Mouse (Mus musculus) heart, postnatal 14 days (tissue): ENCODE data around the gene Plcd3. TPM values are rescaled to one million over a fixed set of nuclear protein-coding genes. Genes with fewer than 3 reads are reported as not detected.

ENCODE experiments used
- DNase-seq, 2 experiments: peaks; one replicate each; pipeline ENCODE4 v3.0.0; 2021 to 2022
- intact Hi-C: fragments of 180-260 bp; cut with DNase I; formaldehyde crosslinking; loops from one replicate; pipeline ENCODE4 v1.15.1; 2025
- total RNA-seq, 2 experiments: library from RNA; stranded (reverse); gene quantifications; 2 replicates each; pipeline ENCODE4 v1.2.3; 2021

Gene Plcd3
- total RNA-seq, 2 experiments from 2014 or later, result 19.4 to 20.9 TPM

- intact Hi-C loops, result no loop called here
- no peak for DNase-seq
These were observed 18.2 kb upstream of the Plcd3 start for GRCm38 (mm10) chr11:103119609-103120008.

GRCm38 (mm10) chr11:103118866-103119265 is 17.4 kb upstream of the Plcd3 start:
- intact Hi-C loops, result no loop called here
- no peak for DNase-seq

- peak; percentile 62 to 65 for DNase-seq
- intact Hi-C loops, result loop anchor here (1.0 kb wide), 2 partner anchors 15 to 42 kb away; partner anchors contain the start of gene Hexim2
These were observed 16.1 kb upstream of the Plcd3 start for GRCm38 (mm10) chr11:103117591-103118009.

- intact Hi-C loops, result loop anchor here (1.0 kb wide), 2 partner anchors 15 to 42 kb away; partner anchors contain the start of gene Hexim2
- DNase-seq, result peak; percentile 82 to 84
These were observed 15.6 kb upstream of the Plcd3 start for GRCm38 (mm10) chr11:103116959-103117590.

GRCm38 (mm10) chr11:103116008-103116818 is 14.8 kb upstream of the Plcd3 start, which contains the start of gene Hexim1:
Hexim1 (plus strand) TSS chr11:103116231.
- intact Hi-C loops, result no loop called here
- DNase-seq, result peak; percentile 100

GRCm38 (mm10) chr11:103115163-103116007 is 13.9 kb upstream of the Plcd3 start:
- DNase-seq, result peak; percentile 81 to 82
- intact Hi-C loops, result no loop called here

GRCm38 (mm10) chr11:103114270-103114943 is 12.9 kb upstream of the Plcd3 start:
- intact Hi-C loops, result no loop called here
- DNase-seq, result no peak

GRCm38 (mm10) chr11:103113771-103114170 is 12.3 kb upstream of the Plcd3 start:
- DNase-seq, result no peak
- intact Hi-C loops, result no loop called here

GRCm38 (mm10) chr11:103113005-103113404 is 11.5 kb upstream of the Plcd3 start:
- no peak for DNase-seq
- intact Hi-C loops, result no loop called here

GRCm38 (mm10) chr11:103112552-103112912 is 11.1 kb upstream of the Plcd3 start:
- DNase-seq, result no peak
- intact Hi-C loops, result no loop called here

- DNase-seq, result peak; percentile 77 to 82
- intact Hi-C loops, result no loop called here
These were observed 10.6 kb upstream of the Plcd3 start for GRCm38 (mm10) chr11:103111881-103112551.

- intact Hi-C loops, result no loop called here
- no peak for DNase-seq
These were observed 9.8 kb upstream of the Plcd3 start for GRCm38 (mm10) chr11:103111301-103111700.

GRCm38 (mm10) chr11:103106386-103106785 is 4.9 kb upstream of the Plcd3 start:
- intact Hi-C loops, result no loop called here
- no peak for DNase-seq

GRCm38 (mm10) chr11:103105810-103106209 is 4.4 kb upstream of the Plcd3 start:
- DNase-seq, result no peak
- intact Hi-C loops, result no loop called here

- DNase-seq, result no peak
- intact Hi-C loops, result no loop called here
These were observed 3.8 kb upstream of the Plcd3 start for GRCm38 (mm10) chr11:103105180-103105725.

GRCm38 (mm10) chr11:103104469-103104868 is 3.0 kb upstream of the Plcd3 start:
- intact Hi-C loops, result no loop called here

GRCm38 (mm10) chr11:103103621-103104020 is 2.2 kb upstream of the Plcd3 start:
- DNase-seq, result no peak
- intact Hi-C loops, result loop anchor here (1.0 kb wide), 1 partner anchor 56 kb away; no protein-coding TSS in a partner anchor

More at GRCm38 (mm10) chr11:103104469-103104868, 3.0 kb upstream of the Plcd3 start:
- DNase-seq, result no peak

GRCm38 (mm10) chr11:103102725-103103349 is 1.4 kb upstream of the Plcd3 start:
- peak; percentile 99 to 100 for DNase-seq
- intact Hi-C loops, result loop anchor here (1.0 kb wide), 1 partner anchor 56 kb away; no protein-coding TSS in a partner anchor
